Mouse (Mus musculus): ENCODE data around the gene Gprin1.

Gprin1 gene

DNA sequence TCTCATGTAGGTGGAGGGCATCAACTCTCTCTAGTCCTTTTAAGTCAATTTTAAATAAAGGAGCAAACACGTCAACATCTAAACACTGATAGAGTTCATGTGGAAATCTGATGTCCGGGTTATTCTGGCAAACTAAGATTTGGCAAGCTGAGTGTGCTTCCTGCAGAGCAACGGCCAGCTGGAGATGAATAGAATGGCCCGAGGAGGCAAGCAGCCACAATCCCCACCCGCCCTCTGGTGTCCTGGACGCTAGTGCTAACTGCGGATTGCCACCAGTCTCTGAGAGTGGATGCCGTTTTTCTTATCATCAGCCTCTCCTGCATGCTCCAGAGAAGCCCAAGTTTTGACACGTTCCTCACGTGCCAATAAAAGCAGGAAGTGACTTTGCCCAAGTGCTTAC is 2.8 kb downstream of the Gprin1 start:
- in situ Hi-C loops (cut with MboI; ENCODE audit: low pct_unique_long_range_greater_than_20kb in 1 of 2, low sequenced_read_pairs in 2 of 2, unreplicated experiment in 1 of 2) = loop anchor here in 1 of 2 experiments (25.0 kb wide), 1 partner anchor 1090 kb away; the partner anchor contains the start of gene Pitx1

DNA sequence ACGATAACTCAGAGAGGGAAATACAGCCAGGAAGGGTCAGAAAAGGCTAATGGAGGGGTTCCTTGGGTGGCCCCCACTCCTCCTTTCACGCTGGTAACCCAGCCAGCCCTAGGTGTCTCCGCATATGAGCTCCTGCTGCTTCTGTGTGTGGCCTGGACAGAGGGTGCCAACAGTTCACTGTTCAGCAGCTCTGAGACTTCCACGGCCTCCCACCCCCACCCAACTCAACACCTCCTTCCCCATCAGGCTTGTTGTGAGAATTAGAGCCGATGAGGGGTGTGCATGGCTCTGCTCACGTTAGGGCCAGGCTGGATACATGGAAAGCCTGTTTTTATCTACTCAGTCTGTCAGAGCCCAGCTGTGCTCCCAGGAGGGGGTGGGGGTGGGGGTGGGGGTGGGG is 3.6 kb downstream of the Gprin1 start:
- in situ Hi-C loops (cut with MboI; ENCODE audit: low pct_unique_long_range_greater_than_20kb in 1 of 2, low sequenced_read_pairs in 2 of 2, unreplicated experiment in 1 of 2) = loop anchor here in 1 of 2 experiments (25.0 kb wide), 1 partner anchor 1091 kb away; the partner anchor contains the start of gene Pitx1

DNA sequence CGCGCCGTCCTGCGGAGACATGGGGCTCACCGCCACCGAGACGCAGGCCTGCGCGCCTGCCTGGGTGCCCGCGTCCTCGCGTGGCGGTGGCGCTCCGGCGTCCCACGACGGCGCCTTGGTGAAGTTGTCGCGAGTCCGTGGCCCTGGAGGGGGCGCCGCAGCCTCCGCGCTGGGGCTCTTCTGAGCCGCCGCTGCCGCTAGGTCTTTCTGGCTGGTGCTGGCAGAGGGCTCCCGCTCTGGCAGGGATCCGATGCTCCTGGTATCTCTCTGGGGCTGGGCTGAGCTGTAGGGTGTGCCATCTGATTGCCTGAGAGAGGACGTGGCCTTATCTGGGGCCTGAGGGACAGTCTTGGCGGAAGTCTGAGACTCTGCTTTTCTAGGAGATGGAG is 11.5 kb downstream of the Gprin1 start:
- in situ Hi-C loops (cut with MboI; ENCODE audit: low pct_unique_long_range_greater_than_20kb in 1 of 2, low sequenced_read_pairs in 2 of 2, unreplicated experiment in 1 of 2) = loop anchor here in 1 of 2 experiments (5.0 to 25.0 kb wide), 2 partner anchors 36 to 1099 kb away; partner anchors contain the start of genes Cdhr2 and Pitx1

DNA sequence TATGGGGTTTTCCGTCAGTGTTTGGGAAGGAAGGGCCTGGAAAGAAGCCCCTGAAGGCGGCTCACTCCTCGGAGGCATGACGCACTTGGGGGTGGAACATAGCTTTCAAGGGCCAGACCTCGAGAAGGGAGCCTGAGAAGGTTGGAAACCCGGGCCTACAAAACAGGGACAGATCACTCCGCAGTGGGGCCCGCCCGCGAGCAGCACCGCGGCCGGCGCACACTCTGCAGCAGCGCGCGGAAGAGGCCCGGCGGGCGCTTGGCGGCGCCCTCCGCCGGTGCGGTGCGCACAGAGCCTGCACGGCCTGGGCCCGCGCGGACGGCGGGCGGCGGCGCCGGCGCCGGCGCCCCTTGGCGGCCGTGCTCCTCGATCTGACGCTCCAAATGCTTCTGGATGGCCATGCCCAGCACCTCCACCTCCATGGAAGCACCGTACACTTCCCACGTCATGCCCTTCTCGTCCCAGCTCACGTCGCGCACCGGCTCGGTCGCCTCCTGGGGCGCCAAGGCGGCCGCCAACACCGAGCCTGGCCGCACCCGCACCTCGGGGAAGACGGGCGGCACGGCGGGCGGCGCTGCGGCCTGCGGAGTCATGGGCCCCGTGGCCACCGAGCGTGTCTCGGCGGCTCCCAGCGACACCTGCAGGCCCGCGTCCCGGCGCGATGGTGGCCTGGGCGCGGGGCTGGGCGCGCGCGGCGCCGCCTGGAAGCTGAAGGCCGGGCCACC is 12.0 kb downstream of the Gprin1 start:
- in situ Hi-C loops (cut with MboI; ENCODE audit: low pct_unique_long_range_greater_than_20kb in 1 of 2, low sequenced_read_pairs in 2 of 2, unreplicated experiment in 1 of 2) = loop anchor here in 1 of 2 experiments (5.0 to 25.0 kb wide), 2 partner anchors 35 to 1100 kb away; partner anchors contain the start of genes Cdhr2 and Pitx1

DNA sequence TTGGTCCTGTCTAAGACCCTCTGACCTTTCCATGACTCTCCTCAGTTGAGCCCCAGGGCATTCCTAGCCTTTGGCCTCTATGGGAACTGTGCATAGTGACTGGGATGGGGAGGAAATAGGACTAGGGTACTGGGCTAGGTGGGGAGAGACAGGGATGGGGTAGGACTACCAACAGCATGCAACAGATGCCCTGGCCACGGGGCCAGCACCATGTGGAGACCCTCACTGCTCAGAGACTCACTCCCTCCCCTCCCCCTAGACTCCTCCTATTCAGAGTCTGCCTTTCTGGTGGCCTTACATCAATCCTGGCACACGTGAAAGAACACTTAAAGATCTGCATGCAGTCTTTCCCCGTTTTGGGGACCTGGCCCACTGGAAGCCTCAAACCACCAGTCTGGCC is 12.7 kb downstream of the Gprin1 start:
- in situ Hi-C loops (cut with MboI; ENCODE audit: low pct_unique_long_range_greater_than_20kb in 1 of 2, low sequenced_read_pairs in 2 of 2, unreplicated experiment in 1 of 2) = loop anchor here in 1 of 2 experiments (5.0 to 25.0 kb wide), 2 partner anchors 35 to 1100 kb away; partner anchors contain the start of genes Cdhr2 and Pitx1

DNA sequence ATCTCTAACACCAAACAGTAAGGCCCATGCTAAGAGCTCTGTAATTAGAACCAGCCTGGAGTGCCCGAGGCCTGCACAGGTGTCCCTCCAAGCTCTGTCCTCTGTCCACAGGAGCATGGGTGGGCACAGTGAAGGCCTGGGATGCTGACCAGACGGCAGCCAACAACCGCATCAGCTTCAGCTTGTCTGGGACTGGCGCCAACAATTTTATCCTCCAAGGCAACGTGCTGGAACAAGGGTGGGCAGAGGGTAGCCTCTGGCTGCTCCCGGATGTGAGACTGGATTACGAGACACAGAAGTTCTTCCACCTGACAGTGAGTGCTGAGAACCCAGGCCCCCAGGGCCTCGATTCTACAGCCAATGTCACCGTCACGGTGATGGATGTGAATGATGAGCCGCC is 23.5 kb downstream of the Gprin1 start:
- in situ Hi-C loops (cut with MboI; ENCODE audit: low pct_unique_long_range_greater_than_20kb in 1 of 2, low sequenced_read_pairs in 2 of 2, unreplicated experiment in 1 of 2) = loop anchor here in 1 of 2 experiments (25.0 kb wide), 1 partner anchor 1111 kb away; the partner anchor contains the start of gene Pitx1

DNA sequence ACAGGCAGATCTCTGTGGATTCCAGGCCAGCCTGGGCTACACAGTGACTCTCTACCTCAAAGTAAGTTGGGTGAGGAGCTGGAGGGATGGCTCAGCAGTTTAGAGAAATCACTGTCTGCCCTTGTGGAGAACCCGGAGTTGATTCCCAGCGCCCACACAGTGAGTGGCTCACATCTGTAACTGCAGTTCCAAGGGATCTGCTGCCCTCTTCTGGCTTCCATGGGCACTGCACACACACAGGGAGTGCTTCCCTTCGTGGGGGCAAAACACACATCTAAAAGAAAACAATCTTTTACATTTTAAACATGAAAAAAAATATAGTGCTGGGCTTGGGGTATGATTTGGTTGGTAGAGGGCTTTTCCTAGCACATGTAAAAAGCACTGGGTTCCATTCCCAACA is 26.5 kb downstream of the Gprin1 start:
- in situ Hi-C loops (cut with MboI; ENCODE audit: low pct_unique_long_range_greater_than_20kb in 1 of 2, low sequenced_read_pairs in 2 of 2, unreplicated experiment in 1 of 2) = no loop called here

DNA sequence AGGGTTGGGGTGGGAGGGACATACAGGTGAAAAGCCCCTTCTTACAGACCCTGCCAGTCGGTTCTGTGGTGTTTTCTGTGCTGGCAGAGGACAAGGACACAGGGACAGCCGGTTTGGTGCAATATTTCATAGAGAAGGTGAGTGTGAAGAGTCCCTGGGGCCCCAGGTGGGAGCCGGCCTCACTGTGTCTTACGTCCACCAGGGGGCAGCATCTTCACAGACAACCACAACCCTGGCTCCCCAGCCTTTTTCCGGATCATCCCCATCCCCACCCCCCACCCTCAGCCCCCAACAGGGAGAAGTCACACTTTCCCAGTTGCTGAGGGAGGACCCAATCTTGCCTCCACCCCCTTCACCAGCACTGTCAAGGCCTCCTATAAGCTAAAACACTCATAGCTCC is 32.8 kb downstream of the Gprin1 start:
- in situ Hi-C loops (cut with MboI; ENCODE audit: low pct_unique_long_range_greater_than_20kb in 1 of 2, low sequenced_read_pairs in 2 of 2, unreplicated experiment in 1 of 2) = no loop called here

DNA sequence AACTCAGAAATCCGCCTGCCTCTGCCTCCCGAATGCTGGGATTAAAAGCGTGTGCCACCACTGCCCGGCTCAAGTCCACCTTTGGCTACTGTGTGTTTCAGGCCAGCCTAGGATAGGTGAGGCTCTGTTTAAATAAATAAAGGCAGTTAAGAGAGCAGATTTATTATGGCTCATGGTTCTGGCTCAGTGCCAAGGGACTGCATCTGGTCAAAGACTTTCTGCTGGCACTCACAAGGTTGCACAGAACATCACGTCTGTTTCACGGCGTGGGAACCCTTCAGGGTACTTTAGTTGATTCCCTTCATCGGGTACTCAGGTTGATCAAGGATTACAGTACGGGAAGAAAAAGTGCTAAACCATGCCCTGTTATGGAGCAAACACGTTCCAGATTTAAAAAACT is 34.7 kb downstream of the Gprin1 start:
- in situ Hi-C loops (cut with MboI; ENCODE audit: low pct_unique_long_range_greater_than_20kb in 1 of 2, low sequenced_read_pairs in 2 of 2, unreplicated experiment in 1 of 2) = no loop called here

DNA sequence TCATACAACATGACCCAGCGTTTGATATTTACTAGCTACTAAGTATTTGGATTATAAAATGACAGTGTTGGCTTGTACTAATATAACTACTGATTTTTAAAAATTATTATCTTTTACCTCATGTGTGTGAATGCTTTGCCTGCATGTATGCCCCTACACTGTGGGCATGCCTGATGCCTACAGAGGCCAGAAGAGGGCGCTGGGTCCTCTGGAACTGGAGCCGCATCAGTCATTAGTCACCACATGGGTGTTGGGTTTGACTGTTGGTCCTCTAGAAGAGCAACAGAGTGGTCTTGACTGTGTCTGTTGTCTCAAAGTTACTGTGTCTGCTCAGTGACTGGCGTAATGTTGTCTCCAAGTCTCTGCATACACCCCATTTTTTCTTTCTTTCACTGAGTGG is 35.3 kb downstream of the Gprin1 start:
- in situ Hi-C loops (cut with MboI; ENCODE audit: low pct_unique_long_range_greater_than_20kb in 1 of 2, low sequenced_read_pairs in 2 of 2, unreplicated experiment in 1 of 2) = no loop called here

DNA sequence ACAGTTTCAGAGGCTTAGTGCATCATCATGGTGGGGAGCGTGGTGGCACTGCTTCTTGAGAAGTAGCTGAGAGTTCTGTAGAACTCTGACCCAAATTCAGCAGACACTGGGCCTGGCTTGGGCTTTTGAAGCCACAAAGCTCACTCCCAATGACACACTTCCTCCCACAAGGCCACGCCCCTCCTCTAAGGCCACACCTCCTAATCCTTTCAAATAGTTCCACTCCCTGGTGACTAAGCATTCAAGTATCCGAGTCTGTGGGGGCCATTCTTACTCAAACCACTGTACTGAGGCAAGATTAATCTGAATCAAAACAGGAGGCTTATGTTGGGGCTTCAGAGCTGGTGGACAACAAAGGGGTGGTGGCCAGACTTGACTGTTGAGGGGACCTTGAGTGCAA is 38.8 kb downstream of the Gprin1 start:
- in situ Hi-C loops (cut with MboI; ENCODE audit: low pct_unique_long_range_greater_than_20kb in 1 of 2, low sequenced_read_pairs in 2 of 2, unreplicated experiment in 1 of 2) = no loop called here

DNA sequence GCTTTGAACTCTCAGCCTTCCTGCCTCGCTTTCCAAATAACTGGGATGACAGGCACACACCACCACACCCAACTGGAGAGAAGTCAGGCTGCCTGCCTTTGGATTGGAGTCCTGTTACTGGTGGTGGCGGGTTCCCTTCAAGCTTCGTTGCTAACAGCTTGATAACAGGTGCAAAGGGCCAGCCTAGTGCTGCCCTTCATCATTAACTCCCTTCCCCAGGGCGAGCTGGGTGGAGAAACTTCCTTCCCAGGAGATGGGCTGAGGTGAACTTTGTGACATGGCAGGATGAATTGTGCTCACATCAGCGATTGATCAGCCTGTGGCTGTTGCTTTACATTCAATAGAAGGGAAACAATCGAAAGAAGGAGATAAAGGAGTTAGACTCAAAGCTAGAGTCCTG is 44.8 kb downstream of the Gprin1 start:
- in situ Hi-C loops (cut with MboI; ENCODE audit: low pct_unique_long_range_greater_than_20kb in 1 of 2, low sequenced_read_pairs in 2 of 2, unreplicated experiment in 1 of 2) = loop anchor here in 1 of 2 experiments (5.0 kb wide), 1 partner anchor 32 kb away; no protein-coding TSS in a partner anchor

DNA sequence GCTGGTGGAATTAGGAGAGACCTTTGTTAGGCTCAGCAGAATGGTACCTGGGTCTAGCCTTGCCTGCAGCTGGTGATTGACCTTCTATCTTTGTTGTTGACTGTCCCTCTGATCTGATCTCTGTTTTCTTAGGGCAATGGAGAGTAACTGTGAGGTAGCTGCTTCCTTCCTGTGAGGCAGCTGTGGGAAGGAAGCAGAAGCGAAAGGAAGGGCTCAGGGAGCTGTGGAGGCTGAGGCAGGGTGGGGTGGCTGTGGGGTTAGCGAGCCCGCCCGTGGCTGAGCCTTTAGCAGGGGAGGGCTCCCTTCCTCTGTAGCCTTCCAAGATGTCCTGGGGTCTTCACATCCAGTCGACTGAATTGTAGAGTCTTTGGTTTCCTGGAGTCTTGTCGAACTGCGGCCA is 47.2 kb downstream of the Gprin1 start:
- in situ Hi-C loops (cut with MboI; ENCODE audit: low pct_unique_long_range_greater_than_20kb in 1 of 2, low sequenced_read_pairs in 2 of 2, unreplicated experiment in 1 of 2) = loop anchor here in 1 of 2 experiments (5.0 kb wide), 1 partner anchor 35 kb away; no protein-coding TSS in a partner anchor

DNA sequence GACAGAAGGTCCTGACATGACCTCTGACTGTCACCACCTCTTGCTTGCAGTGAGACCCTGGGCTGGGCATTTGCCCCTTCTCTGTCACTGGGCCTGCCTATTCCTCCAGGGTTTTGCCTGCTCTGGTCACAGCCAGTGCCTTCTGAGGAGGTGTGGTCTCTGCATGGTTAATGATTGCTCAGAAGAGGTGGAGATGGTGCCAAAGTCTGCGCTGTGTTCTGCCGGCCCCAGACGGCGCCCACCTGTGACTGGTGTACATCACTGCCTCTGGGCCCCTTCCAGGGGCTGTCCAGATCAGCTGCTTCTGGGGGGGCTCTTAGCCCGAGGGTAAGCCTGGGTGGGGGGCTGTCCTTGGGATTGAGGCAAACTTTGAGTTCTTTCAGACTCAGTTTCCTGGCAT is 48.4 kb downstream of the Gprin1 start, which contains the start of gene Cdhr2:
Cdhr2 (plus strand) TSS at position 219 of the 400 bp plus-strand sequence.
- in situ Hi-C loops (cut with MboI; ENCODE audit: low pct_unique_long_range_greater_than_20kb in 1 of 2, low sequenced_read_pairs in 2 of 2, unreplicated experiment in 1 of 2) = loop anchor here in 1 of 2 experiments (5.0 kb wide), 1 partner anchor 36 kb away; no protein-coding TSS in a partner anchor

DNA sequence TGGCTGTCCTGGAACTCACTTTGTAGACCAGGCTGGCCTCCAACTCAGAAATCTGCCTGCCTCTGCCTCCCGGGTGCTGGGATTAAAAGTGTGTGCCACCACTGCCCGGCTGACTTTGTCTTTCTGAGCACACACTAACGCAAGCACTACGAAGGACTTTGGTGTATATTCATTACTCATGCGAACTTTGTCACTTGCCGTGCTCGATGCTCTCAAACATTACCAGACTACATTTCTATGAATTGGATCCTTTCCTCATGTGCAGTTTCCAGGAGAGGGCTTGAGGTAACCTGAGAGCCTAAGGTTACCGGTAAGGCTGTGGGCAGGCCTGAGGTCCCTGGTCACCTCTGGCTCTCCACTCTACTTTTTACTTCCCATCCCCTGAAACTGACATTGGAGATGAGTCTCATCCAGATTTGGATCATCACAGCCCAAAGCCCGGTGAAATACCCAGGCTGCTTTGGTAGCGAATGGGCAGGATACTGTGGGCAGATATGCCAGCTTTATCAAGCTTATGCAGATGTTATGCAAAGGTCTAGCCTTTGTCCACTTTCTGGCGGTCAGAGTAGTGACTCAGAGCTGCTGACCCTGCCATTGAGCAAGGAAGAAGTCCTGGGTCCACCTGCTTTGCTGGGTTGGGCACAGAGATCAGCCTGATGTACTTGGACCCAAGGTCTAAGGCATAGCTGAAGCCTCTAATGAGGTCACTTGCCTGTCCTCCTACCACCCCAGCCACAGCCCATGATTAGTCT is 54.0 kb downstream of the Gprin1 start:
- in situ Hi-C loops (cut with MboI; ENCODE audit: low pct_unique_long_range_greater_than_20kb in 1 of 2, low sequenced_read_pairs in 2 of 2, unreplicated experiment in 1 of 2) = no loop called here

DNA sequence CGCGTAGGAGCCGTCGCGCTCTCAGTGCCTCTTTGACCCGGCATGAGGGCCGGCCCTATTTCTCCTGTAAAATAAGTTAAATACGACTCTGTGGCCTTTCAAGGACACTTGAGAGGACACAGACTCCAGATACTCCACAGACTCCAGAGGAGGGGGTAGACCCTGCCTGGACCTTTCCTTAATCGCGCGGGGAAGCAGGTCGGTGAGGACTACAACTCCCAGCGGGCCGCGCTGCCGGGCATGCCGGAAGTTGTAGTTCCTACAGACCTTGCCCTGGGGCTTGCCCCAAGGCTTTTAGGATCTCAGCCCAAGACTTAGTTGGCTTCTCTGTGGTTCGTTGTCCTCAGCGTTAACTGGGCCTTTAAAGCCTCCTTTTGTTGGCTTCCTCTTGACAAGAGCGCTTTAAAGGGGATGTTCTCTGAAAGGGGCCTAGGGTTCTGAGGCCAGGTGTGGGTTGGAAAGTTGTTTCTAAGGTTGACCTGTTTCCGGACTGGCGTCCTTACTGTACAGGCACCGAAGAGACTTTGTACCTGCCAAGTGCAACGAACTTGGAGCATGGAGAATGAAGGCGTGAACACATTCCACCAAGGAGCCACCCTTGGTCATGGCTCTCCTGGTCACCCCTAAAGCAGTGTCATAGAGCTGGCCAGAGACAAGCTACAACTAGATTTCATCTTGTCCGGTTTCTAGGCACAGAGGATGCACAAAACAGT is 55.2 kb downstream of the Gprin1 start:
- in situ Hi-C loops (cut with MboI; ENCODE audit: low pct_unique_long_range_greater_than_20kb in 1 of 2, low sequenced_read_pairs in 2 of 2, unreplicated experiment in 1 of 2) = no loop called here

DNA sequence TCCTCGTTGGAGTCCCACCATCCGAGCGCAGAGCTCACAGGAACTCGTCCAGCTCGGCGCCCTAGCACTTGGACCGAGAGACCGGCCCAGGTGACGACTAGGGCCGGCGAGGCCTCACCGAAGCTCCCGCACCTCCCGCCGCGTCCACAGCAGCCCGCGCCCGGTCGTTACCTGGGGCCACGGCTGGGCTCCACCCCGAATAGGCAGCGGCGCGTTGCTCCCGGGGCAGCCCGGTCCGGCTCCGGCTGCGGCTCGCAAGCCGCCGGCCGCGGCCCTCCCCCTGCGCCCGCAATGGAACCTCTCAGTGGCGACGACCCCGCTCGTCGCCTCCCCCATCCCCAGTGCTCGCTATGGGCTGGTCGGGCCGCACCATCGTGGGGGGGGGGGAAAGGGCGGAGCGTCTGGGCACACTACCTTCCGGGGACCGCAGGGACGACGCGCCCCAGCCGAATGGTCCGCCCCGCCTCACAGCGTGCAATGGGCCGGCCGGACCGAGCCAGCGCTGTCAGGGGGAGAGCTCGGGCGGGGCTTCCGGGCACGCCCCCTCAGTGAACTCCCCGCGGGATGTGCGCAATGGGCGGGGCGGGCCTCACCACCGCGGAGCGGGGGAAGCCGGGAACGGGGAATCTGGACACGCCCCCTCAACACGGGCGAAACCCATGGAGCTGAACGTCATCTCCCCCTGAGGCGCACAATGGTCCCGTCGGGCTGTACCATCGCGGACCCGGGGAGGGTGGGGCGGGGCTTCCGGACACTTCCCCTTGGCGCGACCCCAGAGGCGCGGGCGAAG is 55.9 kb downstream of the Gprin1 start, which contains the start of gene Rnf44:
Rnf44 (minus strand) TSS at position 350 of the 790 bp plus-strand sequence.
- in situ Hi-C loops (cut with MboI; ENCODE audit: low pct_unique_long_range_greater_than_20kb in 1 of 2, low sequenced_read_pairs in 2 of 2, unreplicated experiment in 1 of 2) = no loop called here
